Mouse (Mus musculus) embryonic facial prominence, embryonic 10.5 days (tissue): ENCODE data around the gene Eif3b. TPM values are rescaled to one million over a fixed set of nuclear protein-coding genes. Genes with fewer than 3 reads are reported as not detected.
A peak's percentile ranks its signal among the peaks of the same experiment; 100 is the strongest.

Source experiments
- DNase-seq: peaks from one replicate; pipeline ENCODE4 v3.0.0-alpha.2; 2017; ENCODE audit warnings: low spot score
- H3K27ac ChIP-seq: fragments of 300-500 bp; sonication (generic); replicated peaks from 2 replicates; pipeline ENCODE4 v1.5.1; 2016; ENCODE audit warnings: mild to moderate bottlenecking
- H3K27me3 ChIP-seq: fragments of 300-500 bp; sonication (generic); replicated peaks from 2 replicates; pipeline ENCODE4 v1.6.1; 2016; ENCODE audit warnings: low read depth, mild to moderate bottlenecking; ENCODE audit not compliant: poor library complexity, severe bottlenecking
- H3K36me3 ChIP-seq: fragments of 300-500 bp; sonication (generic); replicated peaks from 2 replicates; pipeline ENCODE4 v1.6.1; 2016; ENCODE audit warnings: mild to moderate bottlenecking, moderate library complexity
- H3K4me1 ChIP-seq: fragments of 300-500 bp; sonication (generic); 2 replicates; pipeline ENCODE4 v1.6.1; 2016
- H3K4me3 ChIP-seq: fragments of 300-500 bp; sonication (generic); 2 replicates; pipeline ENCODE4 v1.5.1; 2016; ENCODE audit warnings: mild to moderate bottlenecking, moderate library complexity
- H3K9me3 ChIP-seq: fragments of 300-500 bp; sonication (generic); 2 replicates; pipeline ENCODE4 v1.6.1; 2016; ENCODE audit warnings: mild to moderate bottlenecking
- WGBS: fragments of 180-500 bp; shearing (Covaris S2); methylation state at CpG from one replicate; pipeline ENCODE4 v1.1.7; 2016; 5-methylcytosine and 5-hydroxymethylcytosine counted together
- polyA plus RNA-seq: library from polyadenylated mRNA; unstranded; fragments of >200 nt; fragmentation: Nextera tagmentation; extraction: Ambion mirVana; gene quantifications from 2 replicates; pipeline ENCODE4 v1.2.1, GENCODE M21; 2016

Gene Eif3b
- 167 and 183 TPM in 2 replicates for polyA plus RNA-seq

DNA sequence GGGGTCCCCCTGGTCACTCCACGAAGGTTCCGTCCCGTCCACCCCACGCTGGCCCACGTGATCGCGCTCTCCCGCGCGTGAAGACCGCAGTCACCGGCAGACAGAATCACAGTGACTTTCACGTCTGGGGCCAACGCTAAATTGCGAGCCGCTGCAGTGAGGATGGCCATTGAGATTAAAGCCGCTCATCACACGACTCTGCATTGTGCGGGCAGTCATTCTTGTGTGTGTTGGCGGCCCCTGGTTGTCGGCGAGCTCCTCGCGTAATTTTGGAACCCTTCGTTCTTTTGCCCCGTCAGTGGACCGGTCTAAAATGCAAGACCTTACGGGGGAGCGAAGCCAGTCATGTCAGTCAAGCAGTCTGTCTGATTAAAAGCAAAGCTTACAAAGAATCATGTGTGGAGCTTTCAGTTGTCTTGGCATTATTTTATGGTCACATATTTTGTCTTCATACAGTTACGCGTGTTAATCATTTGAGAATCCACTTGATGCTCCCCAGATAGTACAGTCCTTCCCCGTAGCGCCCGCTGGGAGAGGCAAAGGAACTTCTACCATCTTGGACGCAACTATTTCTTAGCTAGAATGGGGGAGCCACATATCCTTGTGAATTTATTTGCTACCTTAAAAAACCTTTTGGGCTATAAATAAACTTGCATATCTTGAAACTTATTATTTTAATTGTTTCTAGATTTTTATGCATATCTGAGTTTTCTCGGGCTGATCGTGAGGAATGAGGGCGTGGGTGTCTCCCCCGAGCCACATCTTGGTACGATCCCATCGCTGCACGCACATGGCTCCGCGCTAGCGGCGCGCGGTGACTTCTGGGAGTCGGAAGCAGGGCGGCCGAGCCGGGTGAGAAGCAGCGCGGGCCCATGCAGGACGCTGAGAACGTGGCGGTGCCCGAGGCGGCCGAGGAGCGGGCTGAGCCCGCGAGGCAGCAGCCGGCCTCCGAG lies at the start of gene Eif3b:
Eif3b (plus strand) TSS at position 840 of the 953 bp plus-strand sequence.
- H3K27ac ChIP-seq = peak within 1 kb of the TSS; percentile 99
- no peaks in the 10 kb centered on the region for H3K9me3 ChIP-seq
- peaks cover 27% of the 10 kb centered on the region for H3K36me3 ChIP-seq
- H3K4me1 ChIP-seq = peaks cover 19% of the 10 kb centered on the region
- H3K27me3 ChIP-seq = no peaks in the 10 kb centered on the region
- peak within 1 kb of the TSS; percentile 97 for H3K4me3 ChIP-seq
- under 1% methylated on average over 65 of the region's 65 CpGs for WGBS
- peak; percentile 91 for DNase-seq

DNA sequence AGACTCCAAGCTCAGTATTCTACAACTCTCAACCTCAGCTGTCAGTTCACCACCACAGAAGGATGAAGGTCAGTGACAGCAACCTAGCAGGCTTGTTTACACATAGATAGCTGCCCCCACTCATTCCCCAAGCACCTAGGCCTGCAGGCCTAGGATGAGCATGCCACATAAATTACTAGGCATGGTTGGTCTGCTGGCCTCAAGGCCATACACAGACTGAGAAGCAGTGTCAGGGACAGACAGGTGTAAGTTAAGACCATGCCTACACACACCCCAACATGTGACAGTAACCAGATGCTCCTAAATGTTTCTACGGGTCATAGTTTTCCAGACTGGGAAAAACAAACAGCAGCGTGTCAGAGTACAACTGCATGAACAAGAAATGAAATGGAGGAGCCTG lies 49.7 kb upstream of the Eif3b start:
- Histone ChIP-seq H3K4me1 (peaks cover 24% of the 10 kb centered on the region), H3K4me3 (no peak overlapping the region), H3K27me3 (no peaks in the 10 kb centered on the region), H3K36me3 (peaks cover 19% of the 10 kb centered on the region), H3K9me3 (no peaks in the 10 kb centered on the region), H3K27ac (no peak overlapping the region)
- 86% methylated on average over 2 of the region's 2 CpGs for WGBS
- DNase-seq = no peak

DNA sequence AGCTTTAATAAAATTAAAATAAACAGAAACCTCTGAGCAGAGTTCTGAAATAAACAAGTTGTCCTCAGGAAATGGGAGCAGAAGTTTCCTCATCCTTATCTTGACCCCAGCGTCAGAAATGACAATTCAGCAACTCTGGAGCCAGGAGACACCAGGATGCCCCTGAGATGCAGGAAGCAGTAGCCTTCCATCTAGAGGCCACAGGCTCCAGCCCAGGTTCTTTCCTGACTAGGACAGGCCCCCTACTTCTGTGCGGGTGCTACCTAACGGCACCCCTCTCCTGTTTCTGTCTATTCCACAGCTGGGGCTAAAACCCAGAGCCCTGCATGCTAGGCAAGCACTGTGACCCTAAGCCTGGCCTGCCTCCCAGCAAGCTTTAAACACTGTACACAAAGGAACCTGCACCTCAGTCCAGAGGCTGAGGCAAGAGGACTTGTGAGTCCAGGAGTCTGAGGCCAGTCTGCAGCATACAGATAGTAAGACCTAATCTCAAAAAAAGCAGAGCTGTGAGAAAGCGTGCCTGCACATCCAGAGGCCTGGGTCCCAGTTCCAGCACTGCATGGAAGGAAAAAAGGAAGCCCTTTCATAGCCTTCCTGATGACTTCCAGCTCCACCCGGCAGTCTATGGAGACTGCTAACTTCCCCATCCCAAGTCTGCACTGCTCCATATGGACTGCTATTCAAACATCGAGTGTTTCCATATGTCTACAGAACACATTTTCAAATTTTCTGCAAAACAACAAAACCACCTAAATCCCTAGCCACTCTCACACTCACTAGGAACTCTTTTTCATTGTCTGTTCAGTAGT lies 48.5 kb upstream of the Eif3b start:
- Histone ChIP-seq H3K4me3 (no peak overlapping the region), H3K27ac (0 out of 2 replicates have a peak overlapping the region, but pooled peaks have one; percentile 2), H3K27me3 (no peaks in the 10 kb centered on the region), H3K9me3 (no peaks in the 10 kb centered on the region), H3K4me1 (peaks cover 24% of the 10 kb centered on the region), H3K36me3 (peaks cover 9% of the 10 kb centered on the region)
- 75% methylated on average over 6 of the region's 6 CpGs for WGBS
- DNase-seq = no peak

DNA sequence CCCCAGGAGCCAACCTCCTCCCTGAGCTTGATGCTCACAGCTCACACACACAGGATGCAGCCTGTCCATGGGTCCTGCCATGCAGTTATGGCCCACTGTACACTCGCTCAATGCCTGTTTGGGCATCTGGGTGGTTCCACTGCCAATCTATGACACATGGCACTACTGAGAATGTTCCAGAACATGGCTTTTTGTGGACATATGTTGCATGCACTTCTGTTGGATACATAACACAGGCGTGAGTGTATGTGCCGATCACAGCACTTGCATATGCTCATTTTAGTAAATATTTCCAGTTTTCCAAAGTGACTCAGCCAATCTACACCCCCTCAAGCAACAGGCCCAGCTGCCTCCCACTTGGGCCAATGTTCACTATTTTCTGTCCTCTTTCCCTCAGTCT lies 47.5 kb upstream of the Eif3b start:
- H3K36me3 ChIP-seq = peaks cover 3% of the 10 kb centered on the region
- DNase-seq = no peak
- H3K4me3 ChIP-seq = no peak overlapping the region
- peaks cover 24% of the 10 kb centered on the region for H3K4me1 ChIP-seq
- H3K27me3 ChIP-seq = no peaks in the 10 kb centered on the region
- H3K27ac ChIP-seq = no peak overlapping the region
- 98% methylated on average over 3 of the region's 3 CpGs for WGBS
- no peaks in the 10 kb centered on the region for H3K9me3 ChIP-seq

DNA sequence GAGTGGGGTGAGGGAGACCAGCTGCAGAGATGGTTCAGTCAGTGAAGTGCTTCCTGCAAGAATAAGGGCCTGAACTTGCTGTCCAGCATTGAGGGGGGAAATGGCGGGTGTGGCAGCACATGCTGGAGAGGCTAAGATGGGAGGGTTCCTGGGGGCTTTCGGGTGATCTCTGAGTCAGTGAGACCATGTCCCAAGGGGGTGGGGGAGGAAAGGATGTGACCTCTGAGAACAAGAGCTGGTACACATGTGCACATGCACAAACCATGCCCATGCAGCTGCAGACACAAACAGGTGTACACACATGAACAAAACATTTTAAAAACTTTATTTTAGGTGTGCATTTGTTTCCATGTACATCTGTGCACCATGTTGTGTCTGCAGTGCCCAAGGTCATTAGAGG lies 45.4 kb upstream of the Eif3b start:
- H3K27ac ChIP-seq = no peak overlapping the region
- 86% methylated on average over 2 of the region's 2 CpGs for WGBS

DNA sequence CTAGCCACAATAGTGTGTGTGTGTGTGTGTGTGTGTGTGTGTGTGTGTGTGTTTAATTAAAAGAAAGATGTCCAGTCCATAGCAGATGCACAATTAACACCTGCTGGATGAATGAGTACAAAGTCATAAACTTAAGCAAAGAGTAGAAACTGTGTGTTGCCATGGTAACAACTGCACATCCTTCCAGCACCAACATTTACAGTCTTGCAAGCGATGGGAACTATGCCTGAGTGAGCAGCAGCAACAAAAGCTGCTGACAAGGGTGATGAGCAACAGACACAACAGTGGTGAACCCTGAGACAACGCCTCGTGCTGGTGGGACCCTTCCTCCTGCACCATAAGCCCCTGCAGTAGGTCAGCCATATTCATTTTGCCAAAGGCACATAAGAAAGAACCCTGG lies 44.9 kb upstream of the Eif3b start:
- H3K4me3 ChIP-seq = no peak overlapping the region
- H3K9me3 ChIP-seq = no peaks in the 10 kb centered on the region
- H3K4me1 ChIP-seq = peaks cover 24% of the 10 kb centered on the region
- H3K27me3 ChIP-seq = no peaks in the 10 kb centered on the region
- WGBS = 88% methylated on average over 3 of the region's 3 CpGs
- H3K36me3 ChIP-seq = no peaks in the 10 kb centered on the region
- no peak for DNase-seq
- no peak overlapping the region for H3K27ac ChIP-seq

More for the DNA sequence above, 45.4 kb upstream of the Eif3b start:
- H3K4me3 ChIP-seq = no peak overlapping the region
- H3K36me3 ChIP-seq = no peaks in the 10 kb centered on the region
- H3K27me3 ChIP-seq = no peaks in the 10 kb centered on the region
- no peak for DNase-seq
- no peaks in the 10 kb centered on the region for H3K9me3 ChIP-seq
- H3K4me1 ChIP-seq = peaks cover 24% of the 10 kb centered on the region

DNA sequence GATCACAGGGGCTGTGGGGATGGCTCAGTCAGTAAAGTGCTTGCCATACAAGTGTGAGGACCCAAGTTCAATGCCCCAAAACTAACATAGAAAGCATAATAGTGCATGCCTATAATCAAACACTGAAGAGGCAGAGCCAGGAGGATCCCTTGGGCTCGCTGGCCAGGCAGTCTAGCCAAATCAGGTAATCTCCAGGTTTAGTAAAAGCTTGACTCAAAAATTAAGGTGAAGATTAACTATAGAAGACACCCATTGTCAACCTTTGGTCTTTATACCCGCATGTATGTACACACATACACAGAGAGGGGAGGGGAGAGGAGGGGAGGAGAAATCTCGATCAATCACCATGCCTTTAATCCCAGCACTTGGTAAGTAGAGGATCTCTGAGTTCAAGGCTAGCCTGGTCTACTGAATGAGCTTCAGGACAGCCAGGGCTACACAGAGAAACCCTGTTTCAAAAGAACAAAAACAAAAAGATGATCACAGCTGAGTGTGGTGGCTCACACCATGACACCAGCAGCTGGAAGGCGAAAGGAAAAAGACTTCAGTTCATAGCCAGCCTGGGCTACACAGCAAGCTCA lies 43.8 kb upstream of the Eif3b start:
- H3K4me1 ChIP-seq = peaks cover 24% of the 10 kb centered on the region
- no peaks in the 10 kb centered on the region for H3K27me3 ChIP-seq
- 92% methylated on average over 4 of the region's 4 CpGs for WGBS
- no peaks in the 10 kb centered on the region for H3K9me3 ChIP-seq
- H3K27ac ChIP-seq = no peak overlapping the region
- DNase-seq = no peak
- no peak overlapping the region for H3K4me3 ChIP-seq
- peaks cover 7% of the 10 kb centered on the region for H3K36me3 ChIP-seq

DNA sequence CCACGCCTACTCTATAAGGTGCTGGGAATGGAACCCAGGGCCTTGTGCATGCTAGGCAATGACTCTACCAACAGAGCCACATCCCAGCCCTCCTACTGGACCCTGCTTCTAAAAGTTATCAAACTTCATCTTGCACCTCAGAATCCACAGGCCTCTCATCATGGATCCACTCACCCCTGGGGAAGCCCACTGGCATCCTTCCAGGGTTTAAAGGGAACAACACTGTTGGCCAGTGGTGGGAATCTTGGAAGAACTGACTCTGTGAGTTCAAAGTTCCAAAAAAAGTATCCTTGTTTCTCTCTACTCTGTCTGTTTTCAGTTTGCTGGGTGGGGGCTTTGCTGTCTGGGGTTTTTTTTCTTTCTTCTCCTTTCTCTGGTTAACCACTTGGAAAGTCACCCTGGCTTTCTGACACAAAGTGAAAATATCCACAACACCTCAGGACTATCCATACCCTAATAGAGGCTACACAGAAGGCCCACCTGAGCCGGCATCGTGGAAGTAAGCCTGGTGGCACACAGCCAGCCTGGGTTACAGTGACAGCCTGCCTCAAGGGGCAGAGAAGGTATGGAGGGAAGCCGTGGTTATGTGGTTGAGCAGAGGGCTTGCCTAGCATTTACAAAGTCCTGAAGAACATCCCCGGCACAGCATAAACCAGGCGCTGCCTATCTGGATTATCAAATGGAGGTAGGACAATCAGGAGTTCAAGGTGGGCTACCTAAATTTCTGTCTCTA lies 40.8 kb upstream of the Eif3b start:
- 95% methylated on average over 6 of the region's 6 CpGs for WGBS

DNA sequence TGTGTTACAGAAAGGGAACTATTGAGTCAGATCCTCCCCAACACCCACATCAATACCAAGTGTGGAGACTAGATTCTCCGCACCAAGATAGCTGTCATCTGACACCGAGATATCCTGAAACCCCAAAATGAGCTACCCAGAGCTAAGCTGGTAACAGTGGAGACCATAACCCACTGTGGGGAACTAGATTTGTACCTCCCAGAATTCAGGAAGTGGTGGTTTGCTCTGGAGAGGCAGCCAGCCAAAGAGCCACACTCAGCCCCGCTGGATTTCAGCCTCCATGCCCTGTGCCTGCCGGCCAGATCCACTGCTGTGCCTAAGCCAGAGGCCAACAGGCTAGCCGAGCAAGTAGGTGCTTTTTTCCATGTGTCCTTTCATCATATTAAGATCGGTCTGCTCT lies 39.8 kb upstream of the Eif3b start:
- H3K9me3 ChIP-seq = no peaks in the 10 kb centered on the region
- DNase-seq = no peak
- no peaks in the 10 kb centered on the region for H3K27me3 ChIP-seq
- peaks cover 25% of the 10 kb centered on the region for H3K4me1 ChIP-seq
- no peak overlapping the region for H3K27ac ChIP-seq
- 80% methylated on average over 6 of the region's 6 CpGs for WGBS
- no peak overlapping the region for H3K4me3 ChIP-seq
- H3K36me3 ChIP-seq = peaks cover 13% of the 10 kb centered on the region

More for the DNA sequence above, 40.8 kb upstream of the Eif3b start:
- Histone ChIP-seq H3K27ac (no peak overlapping the region), H3K4me1 (peaks cover 22% of the 10 kb centered on the region), H3K4me3 (no peak overlapping the region), H3K9me3 (no peaks in the 10 kb centered on the region), H3K27me3 (no peaks in the 10 kb centered on the region), H3K36me3 (peaks cover 13% of the 10 kb centered on the region)
- DNase-seq = no peak

DNA sequence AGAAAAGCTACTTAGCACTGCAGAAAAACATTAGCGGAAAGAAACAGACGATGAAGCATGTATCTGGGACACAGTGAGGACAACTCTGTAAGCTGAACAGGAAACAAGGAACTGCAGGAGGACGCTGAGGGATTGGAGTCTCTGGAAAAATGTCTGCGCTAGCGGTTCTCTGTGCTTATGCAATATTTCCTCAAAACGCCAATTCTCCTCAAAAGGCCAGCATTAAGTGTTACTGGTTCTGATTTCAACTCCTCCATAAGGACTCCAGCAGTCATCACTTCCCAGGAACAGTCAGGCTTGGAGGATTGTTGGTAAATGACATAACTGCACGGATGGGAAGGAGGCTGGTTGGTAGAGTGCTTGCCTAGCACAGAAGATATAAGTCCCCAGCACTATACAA lies 38.0 kb upstream of the Eif3b start:
- no peak for DNase-seq
- Histone ChIP-seq H3K9me3 (no peaks in the 10 kb centered on the region), H3K27ac (no peak overlapping the region), H3K27me3 (no peaks in the 10 kb centered on the region), H3K4me3 (no peak overlapping the region), H3K4me1 (peaks cover 26% of the 10 kb centered on the region), H3K36me3 (peaks cover 13% of the 10 kb centered on the region)
- 92% methylated on average over 7 of the region's 7 CpGs for WGBS

DNA sequence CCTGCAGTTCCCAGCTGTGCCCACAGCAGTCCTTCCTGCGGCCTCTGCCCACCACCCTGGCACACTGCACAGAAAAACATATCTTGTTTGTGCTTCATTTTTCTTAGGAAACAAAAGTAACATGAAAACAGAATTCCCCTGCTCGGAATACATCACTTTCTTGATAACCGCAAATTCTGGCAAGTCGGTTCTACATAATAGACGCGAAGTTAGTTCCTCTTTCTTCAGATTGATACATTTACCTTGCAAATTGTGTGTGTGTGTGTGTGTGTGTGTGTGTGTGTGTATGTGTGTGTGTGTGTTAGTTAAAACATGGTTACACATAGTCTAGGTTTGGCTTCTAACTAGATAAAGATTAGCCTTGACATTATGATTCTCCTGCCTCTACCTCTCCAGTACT lies 36.4 kb upstream of the Eif3b start:
- no peaks in the 10 kb centered on the region for H3K9me3 ChIP-seq
- peak overlapping the region; percentile 52; the same call in 1 of the 2 replicates for H3K27ac ChIP-seq
- H3K4me3 ChIP-seq = no peak overlapping the region
- WGBS = 95% methylated on average over 6 of the region's 6 CpGs
- no peaks in the 10 kb centered on the region for H3K27me3 ChIP-seq
- peaks cover 37% of the 10 kb centered on the region for H3K4me1 ChIP-seq
- H3K36me3 ChIP-seq = peaks cover 13% of the 10 kb centered on the region
- no peak for DNase-seq

DNA sequence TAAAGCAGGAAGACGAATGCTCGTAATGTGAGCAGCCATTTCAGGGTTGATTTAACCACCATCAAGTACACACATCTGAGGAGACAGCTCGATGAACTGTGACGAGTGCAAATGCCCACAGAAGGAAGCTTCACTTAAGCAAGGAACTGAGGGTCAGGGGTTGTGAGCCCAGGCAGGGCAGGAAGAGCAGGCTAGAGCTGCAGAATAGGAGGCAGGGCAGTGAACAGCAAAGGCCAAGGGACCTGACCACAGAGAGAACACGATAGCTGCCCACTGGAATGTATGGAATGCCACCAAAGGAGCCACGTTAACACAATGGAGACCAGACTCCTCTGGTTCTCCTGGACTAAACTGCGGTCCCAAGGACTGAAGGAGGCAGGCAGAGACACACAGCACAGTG lies 35.6 kb upstream of the Eif3b start:
- DNase-seq = peak; percentile 66
- H3K36me3 ChIP-seq = peaks cover 13% of the 10 kb centered on the region
- no peaks in the 10 kb centered on the region for H3K9me3 ChIP-seq
- no peaks in the 10 kb centered on the region for H3K27me3 ChIP-seq
- H3K4me3 ChIP-seq = peak overlapping the region; percentile 27; the same call in 1 of the 2 replicates
- peak overlapping the region; percentile 87 for H3K27ac ChIP-seq
- 10% methylated on average over 7 of the region's 7 CpGs for WGBS
- peaks cover 45% of the 10 kb centered on the region for H3K4me1 ChIP-seq
